Mouse (Mus musculus) C2C12 (cell line): ENCODE data around the gene Nme7.

Experiments
- CEBPB ChIP-seq: IDR thresholded peaks from one replicate; pipeline ENCODE4 v1.6.1; 2011; ENCODE audit warnings: low read depth, mild to moderate bottlenecking, control low read depth, moderate library complexity
- CTCF ChIP-seq: IDR thresholded peaks from one replicate; pipeline ENCODE4 v1.5.1; 2011; ENCODE audit not compliant: control insufficient read depth, insufficient read depth, insufficient read length
- FOSL1 ChIP-seq: IDR thresholded peaks from one replicate; pipeline ENCODE4 v1.8.0; 2011; ENCODE audit warnings: mild to moderate bottlenecking, low read length; ENCODE audit not compliant: poor library complexity, insufficient read depth, severe bottlenecking
- MAX ChIP-seq: IDR thresholded peaks from one replicate; pipeline ENCODE4 v1.6.1; 2011; ENCODE audit warnings: mild to moderate bottlenecking, control low read depth
- MYOD1 ChIP-seq: IDR thresholded peaks from one replicate; pipeline ENCODE4 v1.6.1; 2011; ENCODE audit warnings: low read depth; ENCODE audit not compliant: control insufficient read depth, insufficient read length
- MYOG ChIP-seq: IDR thresholded peaks from one replicate; pipeline ENCODE4 v1.6.1; 2011; ENCODE audit not compliant: control insufficient read depth, insufficient read length; ENCODE audit errors: extremely low read depth

DNA sequence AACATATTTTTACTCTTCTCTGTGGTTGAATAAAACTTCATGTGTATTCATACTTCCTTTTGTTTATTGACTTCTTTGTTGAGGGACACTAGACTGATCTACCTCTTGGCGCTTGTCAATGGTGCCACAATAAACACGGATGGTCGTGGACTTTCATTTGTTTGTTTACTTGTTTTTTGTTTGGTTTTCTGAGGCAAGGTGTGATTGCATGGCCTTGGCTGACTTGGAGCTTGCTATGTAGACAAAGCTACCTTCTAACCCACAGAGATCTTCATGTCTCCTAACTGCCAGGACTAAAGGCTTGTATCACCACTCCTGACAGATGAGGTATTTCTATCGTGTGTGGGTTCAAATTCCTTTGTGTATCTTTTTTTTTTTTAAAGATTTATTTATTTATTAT lies 20.3 kb downstream of the Nme7 start:
- TF ChIP-seq CTCF (no peak), CEBPB (no peak), MYOD1 (no peak), MAX (no peak), MYOG (no peak), FOSL1 (no peak)
